Mouse (Mus musculus) testis, postnatal 10 days (tissue): ENCODE results near the gene Gid4.
A peak's percentile ranks its signal among the peaks of the same experiment; 100 is the strongest.

Source experiments
- DNase-seq: peaks from one replicate; pipeline ENCODE4 v3.0.0; 2021; ENCODE audit warnings: low spot score

Gene Gid4

DNA sequence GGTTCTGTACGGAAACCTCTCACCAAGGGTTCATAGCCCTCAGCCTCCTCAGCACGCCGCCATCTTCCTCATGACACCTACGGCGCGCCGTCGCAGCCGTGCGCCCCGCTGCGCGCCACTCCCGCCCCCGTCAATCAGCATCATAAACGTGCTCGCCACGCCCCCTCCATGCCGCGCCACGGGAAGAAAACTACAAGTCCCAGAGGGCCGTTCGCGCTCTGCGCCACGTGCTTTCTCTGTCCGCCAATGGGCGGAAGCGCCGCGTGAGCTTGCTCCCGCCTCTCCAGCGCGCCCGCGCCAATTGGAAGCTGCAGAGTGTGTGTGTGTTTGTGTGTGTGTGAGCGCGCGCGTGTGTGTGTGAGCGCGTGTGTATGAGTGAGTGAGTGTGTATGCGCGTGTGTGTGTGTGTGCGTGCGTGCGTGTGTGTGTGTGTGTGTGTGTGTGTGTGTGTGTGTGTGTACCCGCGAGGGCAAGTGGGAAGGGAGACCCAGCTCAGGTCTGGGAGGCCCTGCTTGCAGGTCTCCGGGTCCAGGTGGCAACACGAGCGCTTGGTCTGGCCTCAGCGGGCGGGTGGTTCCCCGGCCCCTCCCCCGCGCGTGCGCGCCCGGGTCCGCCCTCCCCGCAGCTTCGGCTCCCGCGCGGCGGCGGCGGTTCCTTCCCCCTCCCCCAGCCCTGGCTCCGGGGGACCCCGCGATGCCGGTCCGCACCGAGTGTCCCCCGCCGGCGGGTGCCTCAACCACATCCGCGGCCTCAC lies at the start of gene Gid4:
TSS of gene Gid4 (plus strand) at position 183 of the 754 bp plus-strand sequence.
- DNase-seq = peak; percentile 99

DNA sequence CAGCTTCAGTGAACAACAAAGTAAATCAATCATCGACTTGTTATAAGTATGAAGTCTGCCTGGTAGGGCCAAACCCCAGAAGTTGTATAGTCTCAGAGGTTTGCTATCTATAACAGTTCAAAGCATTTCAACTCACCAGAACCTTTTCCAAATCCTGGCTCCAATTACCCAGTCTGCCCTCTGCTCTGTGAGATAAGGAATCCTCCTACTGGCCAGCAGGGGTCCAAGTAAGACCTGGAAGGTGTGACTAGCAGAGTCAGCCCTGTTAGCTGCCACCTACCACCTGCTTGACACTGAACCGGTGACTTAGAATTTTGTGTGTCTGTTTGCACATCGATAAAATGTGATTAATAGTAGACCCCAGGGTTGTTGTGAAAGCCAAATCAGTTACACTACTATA lies 49.7 kb upstream of the Gid4 start:
- no peak for DNase-seq

DNA sequence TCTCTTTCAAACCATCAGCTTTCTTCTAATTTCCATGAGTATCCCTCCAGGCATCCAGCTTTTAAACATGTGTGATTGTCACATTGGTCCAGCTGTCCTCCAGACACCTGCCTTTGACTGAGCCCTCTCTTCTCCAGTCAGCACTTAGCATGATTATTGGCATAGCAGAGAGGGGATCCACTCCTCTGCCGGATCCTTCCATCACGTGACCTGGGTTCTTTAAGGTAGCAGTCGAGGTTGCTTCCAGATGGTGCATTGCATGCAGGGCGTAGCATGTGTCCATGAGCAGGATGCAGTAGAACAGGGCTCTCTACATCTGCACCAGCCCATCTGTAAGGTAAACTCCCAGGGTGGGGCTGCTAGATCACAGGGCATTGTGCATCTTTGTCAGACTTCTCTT lies 48.0 kb upstream of the Gid4 start:
- DNase-seq = no peak

DNA sequence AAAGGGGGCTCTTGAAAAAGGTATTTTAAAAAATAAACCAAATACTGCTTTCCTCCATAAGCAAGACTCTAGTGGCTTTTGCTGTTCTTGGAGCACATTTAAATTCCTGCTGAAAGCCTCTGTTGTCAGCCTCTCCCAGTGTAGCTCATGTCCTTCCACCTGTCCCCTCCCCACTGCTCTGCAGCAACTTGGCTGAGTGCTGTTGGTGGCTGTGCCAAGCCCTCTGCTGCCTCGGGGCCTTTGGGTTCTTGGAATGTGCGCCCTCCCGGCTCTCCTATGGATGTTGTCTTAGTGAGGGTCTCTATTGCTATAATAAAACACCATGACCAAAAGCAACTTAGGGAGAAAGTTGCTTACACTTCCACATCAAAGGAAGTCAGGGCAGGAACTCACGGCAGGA lies 47.5 kb upstream of the Gid4 start:
- DNase-seq = no peak

DNA sequence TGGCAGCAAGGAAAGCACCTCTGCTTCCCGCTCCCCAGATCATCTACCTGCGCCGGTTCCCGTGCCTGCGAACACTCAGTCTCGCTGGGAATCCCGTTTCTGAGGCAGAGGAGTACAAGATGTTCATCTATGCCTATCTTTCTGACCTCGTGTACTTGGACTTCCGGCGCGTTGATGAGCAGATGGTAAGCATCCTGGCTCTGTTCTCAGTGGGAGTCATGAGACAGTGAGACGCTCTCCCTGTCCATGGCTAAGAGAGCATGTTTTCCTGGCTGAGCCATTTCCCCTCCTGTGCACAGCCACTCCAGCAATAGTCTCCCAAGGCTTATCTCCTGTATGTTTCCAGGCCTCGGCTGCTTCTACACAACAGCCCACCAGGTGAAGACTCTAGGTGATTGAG lies 46.5 kb upstream of the Gid4 start:
- no peak for DNase-seq

DNA sequence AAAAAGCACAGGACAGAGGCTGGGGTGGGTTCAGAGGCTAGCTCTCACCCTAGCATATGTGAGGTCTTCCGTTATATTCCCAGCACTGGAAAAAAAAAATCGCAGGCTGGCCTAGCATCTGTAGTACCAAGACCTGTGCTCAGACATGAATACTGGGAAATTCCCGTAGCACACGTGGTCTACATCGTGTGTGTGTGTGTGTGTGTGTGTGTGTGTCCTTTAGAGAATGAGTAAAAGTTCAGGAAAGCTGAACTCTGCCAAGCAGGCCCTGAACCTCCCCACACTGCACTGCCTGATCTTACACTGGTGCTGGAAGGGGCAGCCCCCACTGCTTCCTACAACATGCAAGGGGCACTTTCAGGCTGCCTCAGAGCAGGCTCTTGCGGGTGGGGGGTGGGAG lies 42.5 kb upstream of the Gid4 start:
- no peak for DNase-seq

DNA sequence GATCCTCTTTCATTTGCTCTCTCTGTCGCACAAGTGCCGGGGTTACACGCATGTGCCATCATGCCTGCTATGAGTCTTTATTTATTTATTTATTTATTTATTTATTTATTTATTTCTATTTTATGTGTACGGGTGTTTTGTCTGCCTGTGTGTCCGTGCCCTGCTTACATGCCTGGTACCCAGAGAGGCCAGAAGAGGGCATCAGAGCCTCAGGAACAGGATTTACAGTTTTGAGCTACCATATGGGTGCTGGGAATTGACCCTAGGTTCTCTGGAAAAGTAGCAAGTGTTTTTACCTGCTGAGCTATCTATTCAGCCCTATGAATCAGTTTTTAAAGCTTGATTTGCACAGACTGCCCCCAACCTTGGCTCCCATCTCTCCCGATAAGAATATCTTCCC lies 33.4 kb upstream of the Gid4 start:
- no peak for DNase-seq

DNA sequence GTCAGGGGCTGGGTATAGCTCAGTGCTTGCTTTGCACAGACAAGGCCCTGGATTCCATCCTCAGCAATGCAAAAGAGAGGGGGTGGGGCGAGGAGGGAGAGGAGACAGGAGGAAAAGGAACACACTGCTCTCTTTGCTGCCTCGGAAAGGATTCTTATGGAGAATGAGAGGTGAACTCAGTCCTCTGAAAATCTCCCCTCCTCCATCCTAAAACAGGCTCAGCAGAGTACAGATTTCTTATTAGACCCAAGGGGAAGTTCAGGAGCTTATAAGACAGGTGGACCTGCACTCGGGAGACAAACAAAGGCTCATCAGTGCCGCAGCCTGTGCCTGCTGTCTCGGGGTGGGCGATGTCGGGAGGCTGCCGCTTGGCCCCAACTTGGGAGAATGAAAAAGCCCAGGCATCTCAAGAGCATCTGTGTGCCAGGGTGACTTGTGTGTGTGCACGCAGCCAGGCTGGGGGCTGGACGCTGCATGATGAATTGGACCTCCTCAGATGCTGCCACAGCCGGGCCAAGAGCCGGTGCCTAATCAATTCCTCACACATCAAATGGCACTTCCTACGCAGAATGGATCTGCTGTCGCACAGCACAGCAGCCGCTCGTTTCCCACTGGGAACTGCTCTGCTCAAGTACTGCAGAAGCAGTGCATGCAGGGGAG lies 32.1 kb upstream of the Gid4 start:
- DNase-seq = no peak

DNA sequence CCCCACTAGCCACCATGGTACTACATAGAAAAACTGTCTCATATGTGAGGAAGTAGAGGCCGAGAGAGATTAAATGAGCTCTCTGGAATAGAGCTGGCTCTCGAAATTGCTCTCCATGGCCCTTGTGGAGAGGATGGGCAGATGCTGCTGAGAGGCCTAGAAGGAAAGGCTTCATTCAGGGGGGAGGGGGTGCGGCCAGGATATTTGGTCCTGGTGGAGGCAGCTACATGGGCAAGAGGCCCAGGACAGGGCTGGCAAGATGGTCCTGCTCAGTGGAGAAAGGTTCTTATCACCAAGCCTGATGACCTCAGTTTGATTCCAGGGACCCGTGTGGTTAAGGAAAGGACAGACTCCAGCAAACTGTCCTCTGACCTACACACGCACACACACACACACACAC lies 31.0 kb upstream of the Gid4 start:
- no peak for DNase-seq

DNA sequence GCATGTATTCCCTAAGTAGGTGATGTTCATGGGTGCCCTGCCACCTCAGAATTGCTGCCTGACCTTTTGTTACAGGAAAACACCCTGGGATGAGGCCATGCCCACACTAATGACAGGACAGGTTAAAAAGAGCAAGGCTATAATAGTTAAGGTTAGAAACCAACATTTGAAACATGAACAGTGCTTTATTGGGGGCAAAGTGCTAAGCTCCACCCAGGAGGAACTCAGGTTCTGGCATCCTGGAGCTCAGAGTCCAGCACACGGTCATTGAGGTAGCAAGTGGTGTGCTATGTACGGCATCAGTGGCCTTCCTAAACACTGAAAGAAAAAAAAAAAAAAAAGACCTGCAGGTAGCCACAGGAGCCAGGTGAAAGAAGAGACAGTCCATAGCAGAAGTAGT lies 29.0 kb upstream of the Gid4 start:
- DNase-seq = no peak

DNA sequence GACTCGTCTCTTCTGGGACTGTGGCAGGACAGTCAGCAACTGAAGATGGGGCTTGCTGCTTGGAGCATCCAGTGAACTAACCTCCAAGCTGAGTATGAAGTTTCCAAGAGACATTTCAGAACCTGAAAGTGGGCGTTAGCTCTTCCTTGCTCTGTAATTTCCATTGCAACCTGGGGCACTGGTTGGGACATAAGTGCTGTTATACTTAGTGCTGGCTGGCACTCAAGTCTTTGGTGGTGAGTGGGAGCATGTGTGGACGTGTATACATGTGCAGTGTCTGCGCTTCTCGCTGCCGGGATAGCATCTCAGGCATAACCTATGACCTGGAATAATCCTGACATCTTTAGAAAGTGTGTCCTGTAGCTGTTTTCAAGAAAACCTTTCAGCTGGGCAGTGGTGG lies 25.6 kb upstream of the Gid4 start:
- DNase-seq = no peak

DNA sequence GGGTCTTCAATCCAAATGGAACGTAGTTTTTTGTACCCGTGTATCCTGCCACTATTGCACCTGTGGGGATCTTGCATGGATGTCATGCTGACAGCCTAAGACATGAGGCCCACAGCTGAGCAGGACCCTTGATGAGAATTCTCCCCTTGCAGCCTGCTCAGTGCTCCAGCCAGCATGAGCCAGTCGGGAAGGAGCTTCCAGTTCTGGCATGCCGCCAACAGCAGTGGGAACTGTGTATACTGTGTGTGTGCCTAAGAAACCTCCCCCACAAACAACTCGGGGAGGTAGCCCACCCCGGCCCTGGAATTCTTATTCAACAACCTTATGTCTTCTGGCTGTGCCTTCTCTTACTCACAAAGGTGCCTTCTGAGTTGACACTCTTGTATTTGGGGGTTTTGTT lies 20.4 kb upstream of the Gid4 start:
- peak; percentile 68 for DNase-seq

DNA sequence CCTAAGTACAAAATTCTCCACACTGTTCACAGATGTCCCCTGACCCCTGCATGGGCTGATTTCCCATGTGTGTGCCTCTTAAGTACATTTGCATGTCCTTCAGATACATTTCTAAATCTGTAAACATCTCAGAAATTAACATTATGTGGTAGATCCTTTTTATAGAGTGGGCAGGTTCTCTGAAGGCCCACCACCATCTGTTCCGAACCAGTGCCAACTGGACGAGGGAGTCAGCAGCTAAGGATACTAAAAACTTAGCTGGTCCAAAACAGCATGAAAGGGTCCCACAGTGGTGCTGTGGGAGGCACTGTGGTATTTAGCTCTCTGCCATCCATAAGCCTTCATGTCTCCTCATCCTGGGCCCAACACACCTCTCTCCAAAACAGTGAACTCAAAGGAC lies 19.8 kb upstream of the Gid4 start:
- DNase-seq = no peak

DNA sequence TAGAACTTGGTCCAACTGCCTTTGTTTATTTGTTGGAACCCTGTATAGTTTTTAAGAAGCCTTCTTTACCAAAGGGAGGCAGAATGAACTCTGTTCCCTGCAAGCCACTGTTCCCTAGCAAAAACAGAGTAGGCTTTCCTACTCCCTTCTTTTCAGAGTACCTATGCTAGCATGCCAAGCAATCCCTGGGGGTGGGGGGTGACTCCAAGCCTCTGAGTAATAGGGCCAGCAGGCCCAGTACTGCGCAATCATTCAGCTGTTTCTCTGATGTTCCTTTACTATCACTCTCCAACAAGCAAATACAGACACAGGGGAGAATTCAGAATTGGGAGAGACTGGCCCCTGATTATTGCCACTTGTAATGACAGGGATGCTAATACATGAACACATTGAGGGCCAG lies 10.3 kb upstream of the Gid4 start:
- DNase-seq = no peak

DNA sequence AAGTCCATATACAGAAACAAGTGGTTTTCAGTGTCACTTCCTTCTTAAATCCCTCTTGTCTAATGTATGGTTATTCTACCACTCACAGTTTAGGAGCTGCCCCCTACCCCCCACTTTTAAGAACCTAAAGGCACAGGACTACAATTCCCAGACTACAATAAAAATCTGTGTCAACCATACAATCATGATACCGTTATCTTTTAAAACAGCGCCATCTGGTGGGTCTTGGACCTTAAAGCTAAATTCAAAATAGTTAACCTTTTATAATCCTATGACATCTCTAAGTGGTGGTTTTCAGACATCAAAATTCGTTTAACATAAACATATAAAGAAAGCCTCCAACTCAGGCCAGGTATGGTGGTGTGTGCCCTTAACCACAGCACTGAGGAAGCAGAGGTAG lies 4.8 kb upstream of the Gid4 start:
- DNase-seq = peak; percentile 80

DNA sequence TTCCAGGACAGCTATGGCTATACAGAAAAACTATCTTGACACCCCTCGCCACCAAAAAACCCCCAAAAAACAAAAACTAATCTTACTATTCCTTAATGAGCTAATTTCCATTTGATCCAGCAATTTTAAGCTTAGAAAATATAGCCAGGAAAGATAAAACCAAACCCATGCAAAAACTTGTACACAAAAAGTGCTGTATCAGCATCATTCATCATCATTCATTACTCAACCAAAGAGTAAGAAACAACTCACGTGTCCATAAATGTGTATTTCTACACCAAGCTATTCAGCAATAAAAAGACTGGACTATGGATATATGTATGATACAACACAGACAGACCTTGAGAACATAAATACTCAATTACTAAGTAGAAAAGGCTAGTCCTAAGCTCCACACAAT lies 4.0 kb upstream of the Gid4 start:
- DNase-seq = no peak

DNA sequence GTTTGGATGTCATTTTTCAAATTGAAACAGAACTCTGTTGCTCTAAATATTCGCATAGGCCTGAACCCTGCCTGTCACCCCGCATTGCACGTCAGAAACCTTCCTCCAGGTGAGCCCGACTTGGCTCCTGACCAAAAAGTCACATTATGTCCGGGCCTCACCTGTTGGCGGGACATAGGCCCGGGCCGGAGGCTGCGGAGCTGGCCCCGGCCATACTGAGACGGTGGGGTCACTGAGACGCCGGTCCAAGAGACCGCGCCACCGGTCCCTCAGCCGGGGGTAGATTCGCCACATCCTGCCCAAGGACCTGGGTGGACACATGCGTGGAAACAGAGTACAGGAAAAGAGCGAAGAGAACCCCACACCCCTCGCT lies 369 bp upstream of the Gid4 start:
- peak; percentile 70 for DNase-seq

DNA sequence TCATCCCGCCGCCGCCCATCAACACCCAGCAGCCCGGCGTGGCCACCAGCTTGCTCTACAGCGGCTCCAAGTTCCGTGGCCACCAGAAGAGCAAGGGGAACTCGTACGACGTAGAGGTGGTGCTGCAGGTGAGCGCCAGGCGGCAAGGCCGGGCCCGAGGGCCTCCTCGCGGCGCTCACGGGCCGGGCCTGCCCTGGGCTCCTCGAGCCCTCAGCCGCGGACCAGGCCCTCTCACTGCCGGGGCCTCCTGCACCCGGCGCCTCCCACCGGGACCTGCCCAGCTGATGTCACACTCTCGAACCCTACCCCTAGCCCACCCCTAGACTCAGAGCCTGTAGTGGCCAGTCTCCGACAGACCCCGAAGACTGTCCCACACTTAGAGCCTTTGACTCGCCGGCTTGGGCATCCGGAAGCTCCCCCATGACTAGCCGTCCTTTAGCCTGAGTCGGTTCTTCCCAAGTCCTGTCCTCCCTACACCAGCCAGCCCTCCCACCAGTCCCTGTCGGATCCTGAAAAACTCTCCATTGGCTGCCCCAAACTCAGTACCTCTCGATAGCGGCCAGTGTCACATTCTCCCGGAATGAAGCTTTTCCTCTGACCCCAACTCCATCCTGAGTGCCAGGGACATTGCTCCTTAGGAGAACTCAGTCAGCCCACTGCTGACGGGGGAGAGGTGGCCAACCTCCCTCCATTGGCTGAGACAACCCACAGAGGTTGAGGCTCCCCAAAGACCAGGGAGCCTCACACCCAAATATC lies 950 bp downstream of the Gid4 start, which contains the start of gene Atpaf2:
TSS of gene Atpaf2 (minus strand) at position 741 of the 756 bp plus-strand sequence.
- peak; percentile 64 for DNase-seq

DNA sequence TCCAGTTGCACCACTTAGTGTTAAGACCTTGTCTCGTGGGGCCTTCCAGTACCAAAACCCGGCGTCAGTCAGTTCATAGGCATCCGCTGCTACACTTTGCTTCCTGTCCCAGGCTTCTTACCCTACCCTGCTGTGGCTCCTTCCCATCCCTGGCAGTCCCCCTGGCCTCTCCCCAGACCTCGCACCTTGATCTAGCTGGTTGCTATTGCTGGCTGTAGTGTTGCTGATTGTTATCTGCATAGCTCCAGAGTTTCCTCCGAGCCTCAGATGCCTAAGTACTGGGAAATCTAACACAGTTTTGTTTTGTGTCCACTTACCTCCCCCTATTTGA lies 1.5 kb downstream of the Gid4 start:
- peak; percentile 46 for DNase-seq

DNA sequence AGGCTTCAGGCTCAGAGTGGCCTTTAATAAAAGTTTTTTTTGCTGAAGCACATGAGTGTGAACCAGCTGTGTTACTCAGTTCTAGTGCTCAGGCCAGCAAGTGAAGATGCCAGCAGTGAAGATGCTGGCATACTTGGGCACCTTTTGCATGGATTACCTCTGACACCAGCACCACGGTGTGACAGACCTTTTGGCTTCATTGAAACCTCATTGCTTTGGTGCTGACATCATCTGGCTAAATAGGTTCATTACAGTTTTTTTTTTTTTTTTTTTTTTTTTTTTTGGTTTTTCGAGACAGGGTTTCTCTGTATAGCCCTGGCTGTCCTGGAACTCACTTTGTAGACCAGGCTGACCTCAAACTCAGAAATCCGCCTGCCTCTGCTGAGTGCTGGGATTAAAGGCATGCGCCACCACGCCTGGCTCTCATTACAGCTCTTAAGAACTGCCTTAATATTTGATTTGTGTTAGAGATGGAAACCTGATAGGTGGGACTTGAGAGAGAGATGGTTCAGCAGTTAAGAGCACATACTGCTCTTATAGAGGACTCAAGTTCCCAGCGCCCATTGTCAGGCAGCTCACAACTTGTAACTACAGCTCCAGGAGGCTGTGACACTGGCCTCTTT lies 5.2 kb downstream of the Gid4 start:
- no peak for DNase-seq

DNA sequence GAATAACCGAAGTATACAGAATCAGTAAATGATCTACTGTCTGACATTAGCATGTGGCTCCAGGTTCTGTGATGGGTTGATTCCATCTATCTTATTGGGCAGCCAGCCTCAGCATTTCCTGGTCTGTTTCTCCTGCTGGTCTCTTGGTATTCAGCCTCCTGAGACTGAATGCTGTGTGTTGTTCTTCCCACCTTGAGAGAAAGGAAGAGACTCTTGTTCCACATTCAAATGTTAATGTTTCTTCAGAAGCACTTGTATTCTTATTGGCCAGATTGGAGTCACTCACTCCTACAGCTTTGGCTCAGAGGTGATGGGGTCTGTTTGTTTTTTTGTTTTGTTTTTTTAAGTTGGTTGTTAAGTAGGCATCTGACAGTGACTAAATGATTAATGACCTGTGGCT lies 6.1 kb downstream of the Gid4 start:
- no peak for DNase-seq

DNA sequence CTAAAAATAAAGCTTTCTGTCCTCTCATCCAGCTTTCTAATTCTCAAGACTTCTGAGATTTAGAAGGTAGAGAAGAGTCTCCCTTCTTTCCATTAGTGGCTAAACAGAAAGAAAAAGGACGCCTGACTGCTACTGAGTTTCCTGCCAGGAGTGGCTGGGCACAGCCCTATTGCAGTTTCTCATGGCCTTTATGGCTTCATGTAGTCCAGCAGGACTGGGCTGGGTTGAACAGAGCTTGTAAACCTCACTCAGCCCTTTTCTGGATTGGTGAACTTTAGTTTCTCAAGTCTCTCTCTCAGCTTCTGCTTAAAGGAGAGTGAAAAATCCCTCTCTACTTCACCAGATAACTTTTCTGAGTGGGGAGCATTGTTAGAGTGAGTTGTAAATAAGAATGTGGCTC lies 9.5 kb downstream of the Gid4 start:
- no peak for DNase-seq

DNA sequence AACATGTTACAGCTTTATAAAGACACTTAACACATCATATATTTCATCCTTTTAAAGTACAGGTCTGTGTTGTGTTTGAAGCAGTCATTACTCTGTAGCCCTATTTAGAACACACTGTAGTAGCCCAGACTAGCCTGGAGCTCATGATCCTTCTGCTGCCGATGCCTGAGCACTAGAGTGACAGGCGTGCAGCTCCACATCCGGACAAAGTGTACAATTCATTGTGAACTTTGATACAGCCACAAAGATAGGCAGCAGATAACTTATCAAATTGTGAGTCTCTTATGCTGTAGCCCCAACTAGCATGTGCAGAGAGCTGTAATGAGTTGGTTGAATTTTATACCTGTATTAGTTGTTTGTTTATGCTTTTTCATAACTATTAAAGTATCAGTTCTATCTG lies 10.7 kb downstream of the Gid4 start:
- DNase-seq = no peak
